Comparison of ENCODE assay signal across 20 mouse cellular contexts in the genomic region with DNA sequence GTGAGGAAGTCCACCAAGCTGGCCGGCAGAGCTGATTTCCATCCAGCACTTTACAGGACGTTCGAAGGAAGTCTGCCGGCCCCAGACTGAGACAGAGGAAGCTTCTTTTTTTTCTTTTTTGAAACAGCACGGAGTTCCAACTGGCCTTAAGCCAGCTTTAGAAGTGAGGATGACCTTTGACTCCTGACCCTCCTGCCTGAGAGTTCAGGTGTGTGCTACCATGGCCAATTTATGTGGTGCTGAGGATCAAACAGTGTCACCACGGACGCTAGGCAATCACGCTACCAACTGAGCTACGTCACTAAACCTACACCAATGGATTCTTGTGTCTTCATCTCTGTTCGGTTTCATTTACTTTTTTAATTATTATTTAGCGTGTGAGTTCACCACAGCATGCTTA. TPM values are rescaled to one million over a fixed set of nuclear protein-coding genes. Genes with fewer than 3 reads are reported as not detected.
A peak's percentile ranks its signal among the peaks of the same experiment; 100 is the strongest.
DNase-seq lines count a peak whose midpoint lies in the region; ATAC-seq and TF ChIP-seq lines count a peak whose summit lies in the region.
"Had no signal": no experiment of that assay in that cellular context is flagged by ENCODE, and none has a peak within 500 bp of the region (broad histone marks: within the 10 kb centered on the region; RNA-seq: fewer than 3 reads in every experiment).

No protein-coding gene starts in this region.

- H3K9me3 ChIP-seq in liver, postnatal 0 days (ENCODE audit: low read length) = no peaks in the 10 kb centered on the region
- H3K9me3 ChIP-seq: G1E; heart, embryonic 10.5 days; hindbrain, embryonic 12.5 days; hindbrain, embryonic 15.5 days had no signal

- no peaks in the 10 kb centered on the region for H3K27me3 ChIP-seq in kidney, adult 2 months (replicated peaks; ENCODE audit: control insufficient read depth, insufficient read depth, low read length)
- no peaks in the 10 kb centered on the region for H3K27me3 ChIP-seq in liver, postnatal 0 days (ENCODE audit: insufficient read depth, low read length)
- H3K27me3 ChIP-seq: hindbrain, embryonic 12.5 days; hindbrain, embryonic 15.5 days; Patski had no signal

- no peaks in the 10 kb centered on the region for H3K36me3 ChIP-seq in kidney, adult 2 months (ENCODE audit: control insufficient read depth, insufficient read depth, low read length)
- peaks cover 18% of the 10 kb centered on the region for H3K36me3 ChIP-seq in liver, postnatal 0 days (replicated peaks; ENCODE audit: insufficient read depth, low read length)
- peaks cover 84% of the 10 kb centered on the region for H3K36me3 ChIP-seq in macrophage (ENCODE audit: inconsistent target)
- H3K36me3 ChIP-seq: G1E; hindbrain, embryonic 15.5 days had no signal

- no peak overlapping the region for H3K27ac ChIP-seq in kidney, adult 2 months (ENCODE audit: insufficient read depth, low read depth, low read length)
- no peak overlapping the region for H3K27ac ChIP-seq in liver, postnatal 0 days (ENCODE audit: low read depth)
- peak overlapping the region; percentile 46 for H3K27ac ChIP-seq in macrophage
- H3K27ac ChIP-seq: heart, adult 2 months; heart, embryonic 10.5 days; hindbrain, embryonic 12.5 days; hindbrain, embryonic 15.5 days had no signal

- no peak overlapping the region for H3K9ac ChIP-seq in liver, postnatal 0 days (replicated peaks)
- H3K9ac ChIP-seq: hindbrain, embryonic 12.5 days; hindbrain, embryonic 15.5 days had no signal

- TF ChIP-seq POLR2A in kidney, adult 2 months (IDR thresholded peaks at IDR 0.05; ENCODE audit: low read depth, low read length) = no peak

- H3K4me2 ChIP-seq in liver, postnatal 0 days (ENCODE audit: low read depth, low read length) = no peak overlapping the region; the same call in 1 of the 2 replicates
- H3K4me2 ChIP-seq: hindbrain, embryonic 12.5 days; hindbrain, embryonic 15.5 days had no signal

- no peak for TF ChIP-seq CTCF in kidney, adult 2 months (conservative IDR thresholded peaks at IDR 0.05; ENCODE audit: insufficient read depth, insufficient read length, low read depth, low read length)
- no peak for TF ChIP-seq CTCF in liver, postnatal 0 days (IDR thresholded peaks at IDR 0.05; ENCODE audit: low read depth)

- TF ChIP-seq EP300 in liver, postnatal 0 days (IDR thresholded peaks at IDR 0.05; ENCODE audit: low read depth) = no peak

- H3K4me3 ChIP-seq in kidney, adult 2 months (ENCODE audit: insufficient read depth, low read depth, low read length) = no peak overlapping the region
- no peak overlapping the region for H3K4me3 ChIP-seq in liver, postnatal 0 days (ENCODE audit: low read depth, low read length)
- H3K4me3 ChIP-seq in macrophage (ENCODE audit: inconsistent target) = no peak overlapping the region
- H3K4me3 ChIP-seq: heart, adult 2 months; heart, embryonic 10.5 days; hindbrain, embryonic 12.5 days; hindbrain, embryonic 15.5 days had no signal

- WGBS in kidney, adult 2 months = 56% methylated on average over 11 of the region's 11 CpGs
- WGBS in liver, postnatal 0 days (ENCODE audit: insufficient replicate concordance) = 49% methylated on average over 11 of the region's 11 CpGs
- 48% methylated on average over 11 of the region's 11 CpGs for WGBS in macrophage (ENCODE audit: missing documents)

- H3K79me2 ChIP-seq in macrophage (ENCODE audit: inconsistent target) = peaks cover 15% of the 10 kb centered on the region; the same call in 1 of the 2 replicates

- ATAC-seq in liver, postnatal 0 days = peak; percentile 35; the same call in 1 of the 2 replicates
- ATAC-seq: forebrain, embryonic 14.5 days; Patski had no signal

- DNase-seq in kidney, adult 2 months = peak; percentile 31
- DNase-seq in kidney, adult 18-20 months = no peak
- no peak for DNase-seq in liver, postnatal 0 days
- DNase-seq in liver = no peak
- peak; percentile 54 for DNase-seq in yolk sac, embryonic 10.5 days (ENCODE audit: low spot score)
- no peak for DNase-seq in adrenal gland, postnatal 14 days
- no peak for DNase-seq in cerebellum, adult 11-12 months
- DNase-seq: adrenal gland, postnatal 10 days; cerebellum, adult 2 months; cerebellum, postnatal 10 days; cerebellum, postnatal 36 days; gastrocnemius, postnatal 25 days; heart, adult 2 months had no signal

- no peaks in the 10 kb centered on the region for H3K4me1 ChIP-seq in kidney, adult 2 months (ENCODE audit: control insufficient read depth, insufficient read depth, low read length)
- H3K4me1 ChIP-seq in liver, postnatal 0 days (ENCODE audit: insufficient read depth) = no peaks in the 10 kb centered on the region; the same call in 1 of the 2 replicates
- H3K4me1 ChIP-seq: hindbrain, embryonic 15.5 days had no signal

RNA-seq across cellular contexts. Expression of gene Plod1, which starts 14.2 kb away (rescaled TPM):
- polyA plus RNA-seq in kidney, adult 2 months (2012; rRNA removed) = 42.1 and 45.9 TPM in 2 replicates
- 24.8 and 25.4 TPM in 2 replicates for polyA plus RNA-seq in liver, postnatal 0 days (2015; fragmentation: Nextera tagmentation; extraction: Ambion mirVana)
- total RNA-seq in macrophage (2018; cell fraction: chromatin; rRNA removed) = 100 to 1,000 TPM in 14 of 26 experiments, 10 to 100 TPM in 12; 40.1 to 217 (median 115) TPM
- 100 to 1,000 TPM; 112 to 222 (median 172) TPM for total RNA-seq in macrophage (2018; cell fraction: cytosol; rRNA removed)
- 100 to 1,000 TPM; 137 to 399 (median 260) TPM for total RNA-seq in macrophage (2018; cell fraction: nucleus; rRNA removed)
- 144 to 203 TPM (median 190 TPM) in 3 replicates for polyA plus RNA-seq in macrophage (2018)
- 43.7 and 44.2 TPM in 2 replicates for total RNA-seq in adrenal gland, postnatal 14 days (2021)

RNA-seq across cellular contexts. Expression of gene Mfn2, which starts 17.8 kb away (rescaled TPM):
- 82.8 and 85.5 TPM in 2 replicates for polyA plus RNA-seq in kidney, adult 2 months (2012; rRNA removed)
- polyA plus RNA-seq in liver, postnatal 0 days (2015; fragmentation: Nextera tagmentation; extraction: Ambion mirVana) = 12.3 and 14.1 TPM in 2 replicates
- total RNA-seq in macrophage (2018; cell fraction: chromatin; rRNA removed) = 10 to 100 TPM; 11.2 to 44.6 (median 29.1) TPM
- 10 to 100 TPM; 30.0 to 43.9 (median 38.2) TPM for total RNA-seq in macrophage (2018; cell fraction: cytosol; rRNA removed)
- 10 to 100 TPM; 17.7 to 45.1 (median 29.2) TPM for total RNA-seq in macrophage (2018; cell fraction: nucleus; rRNA removed)
- 28.8 to 35.7 TPM (median 29.8 TPM) in 3 replicates for polyA plus RNA-seq in macrophage (2018)
- 191 and 207 TPM in 2 replicates for total RNA-seq in adrenal gland, postnatal 14 days (2021)

RNA-seq across cellular contexts. Expression of gene 2510039O18Rik, which starts 18.4 kb away (rescaled TPM):
- 62.6 and 82.4 TPM in 2 replicates for polyA plus RNA-seq in kidney, adult 2 months (2012; rRNA removed)
- polyA plus RNA-seq in liver, postnatal 0 days (2015; fragmentation: Nextera tagmentation; extraction: Ambion mirVana) = 6.5 and 8.5 TPM in 2 replicates
- 10 to 100 TPM in 22 of 26 experiments, 1 to 10 TPM in 4; 3.6 to 36.9 (median 22.2) TPM for total RNA-seq in macrophage (2018; cell fraction: chromatin; rRNA removed)
- 10 to 100 TPM; 45.3 to 80.5 (median 62.6) TPM for total RNA-seq in macrophage (2018; cell fraction: cytosol; rRNA removed)
- 100 to 1,000 TPM in 6 of 26 experiments, 10 to 100 TPM in 20; 39.2 to 130 (median 80.1) TPM for total RNA-seq in macrophage (2018; cell fraction: nucleus; rRNA removed)
- polyA plus RNA-seq in macrophage (2018) = 39.1 to 67.9 TPM (median 59.0 TPM) in 3 replicates
- 43.4 and 44.0 TPM in 2 replicates for total RNA-seq in adrenal gland, postnatal 14 days (2021)

RNA-seq across cellular contexts. Expression of gene Fv1, which starts 53.6 kb away (rescaled TPM):
- polyA plus RNA-seq in kidney, adult 2 months (2012; rRNA removed) = 1.0 and 1.4 TPM in 2 replicates
- polyA plus RNA-seq in liver, postnatal 0 days (2015; fragmentation: Nextera tagmentation; extraction: Ambion mirVana) = 0.90 TPM in 2 replicates
- total RNA-seq in macrophage (2018; cell fraction: chromatin; rRNA removed) = 10 to 100 TPM in 3 of 26 experiments, 1 to 10 TPM in 23; 1.7 to 15.4 (median 5.0) TPM
- total RNA-seq in macrophage (2018; cell fraction: cytosol; rRNA removed) = 1 to 10 TPM in 10 of 26 experiments, under 1 TPM in 16; 0.29 to 1.6 (median 0.75) TPM
- 10 to 100 TPM in 1 of 26 experiments, 1 to 10 TPM in 23, under 1 TPM in 2; 0.83 to 13.1 (median 3.4) TPM for total RNA-seq in macrophage (2018; cell fraction: nucleus; rRNA removed)
- polyA plus RNA-seq in macrophage (2018) = 0.62 to 2.3 TPM (median 0.75 TPM) in 3 replicates
- 7.8 and 9.2 TPM in 2 replicates for total RNA-seq in adrenal gland, postnatal 14 days (2021)
- total RNA-seq: G1E had no signal
- polyA plus RNA-seq: G1E had no signal

RNA-seq across cellular contexts. Expression of gene Miip, which starts 53.7 kb away (rescaled TPM):
- 27.7 and 35.6 TPM in 2 replicates for polyA plus RNA-seq in kidney, adult 2 months (2012; rRNA removed)
- polyA plus RNA-seq in liver, postnatal 0 days (2015; fragmentation: Nextera tagmentation; extraction: Ambion mirVana) = 17.5 and 19.0 TPM in 2 replicates
- 100 to 1,000 TPM in 2 of 26 experiments, 10 to 100 TPM in 24; 27.6 to 111 (median 54.3) TPM for total RNA-seq in macrophage (2018; cell fraction: chromatin; rRNA removed)
- total RNA-seq in macrophage (2018; cell fraction: cytosol; rRNA removed) = 10 to 100 TPM in 8 of 26 experiments, 1 to 10 TPM in 18; 6.3 to 14.5 (median 8.8) TPM
- 10 to 100 TPM; 11.4 to 91.0 (median 42.0) TPM for total RNA-seq in macrophage (2018; cell fraction: nucleus; rRNA removed)
- 6.2 to 15.8 TPM (median 11.0 TPM) in 3 replicates for polyA plus RNA-seq in macrophage (2018)
- 19.4 and 26.0 TPM in 2 replicates for total RNA-seq in adrenal gland, postnatal 14 days (2021)
- polyA plus RNA-seq: G1E had no signal

Comparison
In these comparisons a context has a peak if more than half of its experiments do, and no peak if none do; other contexts are left out.
1. DNase-seq: peak in kidney, adult 2 months (single experiment) and yolk sac, embryonic 10.5 days (single experiment); none in kidney, adult 18-20 months (single experiment), liver, postnatal 0 days (single experiment), liver (single experiment), adrenal gland, postnatal 14 days (single experiment) and cerebellum, adult 11-12 months (single experiment).